Mouse (Mus musculus) heart, postnatal 0 days (tissue): ENCODE data around the gene Ecm2. TPM values are rescaled to one million over a fixed set of nuclear protein-coding genes. Genes with fewer than 3 reads are reported as not detected.

Source experiments
- ATAC-seq: fragments of 200-750 bp; cut with Nextera tagmentation; 2 replicates; pipeline ENCODE4 v1.8.0; 2017; ENCODE audit warnings: low read depth, moderate number of reproducible peaks, moderate library complexity; ENCODE audit not compliant: insufficient read depth
- DNase-seq: peaks from one replicate; pipeline ENCODE4 v3.0.0-alpha.2; 2016; ENCODE audit warnings: low spot score
- H3K27ac ChIP-seq: fragments of 300-500 bp; sonication (generic); 2 replicates; pipeline ENCODE4 v1.5.1; 2014; ENCODE audit warnings: low read depth, mild to moderate bottlenecking
- H3K27me3 ChIP-seq: fragments of 300-500 bp; sonication (generic); 2 replicates; pipeline ENCODE4 v1.6.1; 2014; ENCODE audit warnings: low read length, mixed read lengths; ENCODE audit not compliant: control insufficient read depth, insufficient read depth
- H3K36me3 ChIP-seq: fragments of 300-500 bp; sonication (generic); replicated peaks from 2 replicates; pipeline ENCODE4 v1.6.1; 2014; ENCODE audit warnings: low read length, mixed read lengths; ENCODE audit not compliant: control insufficient read depth, insufficient read depth
- H3K4me1 ChIP-seq: fragments of 300-500 bp; sonication (generic); 2 replicates; pipeline ENCODE4 v1.6.1; 2014; ENCODE audit warnings: antibody characterized with exemption; ENCODE audit not compliant: control insufficient read depth, insufficient read depth
- H3K4me2 ChIP-seq: fragments of 300-500 bp; sonication (generic); 2 replicates; pipeline ENCODE4 v1.6.1; 2014; ENCODE audit warnings: low read depth, mild to moderate bottlenecking, low read length, moderate library complexity
- H3K4me3 ChIP-seq: fragments of 300-500 bp; sonication (generic); 2 replicates; pipeline ENCODE4 v1.5.1; 2014; ENCODE audit warnings: low read depth, low read length
- H3K9ac ChIP-seq: fragments of 300-500 bp; sonication (generic); replicated peaks from 2 replicates; pipeline ENCODE4 v1.6.1; 2014; ENCODE audit warnings: low read depth, low read length, mixed read lengths
- H3K9me3 ChIP-seq: fragments of 300-500 bp; sonication (generic); replicated peaks from 2 replicates; pipeline ENCODE4 v1.6.1; 2016; ENCODE audit warnings: low read length; ENCODE audit not compliant: control insufficient read depth
- CTCF ChIP-seq: IDR thresholded peaks from 2 replicates; pipeline ENCODE4 v1.5.1; 2016; ENCODE audit warnings: antibody characterized with exemption, control low read depth, low read depth
- EP300 ChIP-seq: IDR thresholded peaks from 2 replicates; pipeline ENCODE4 v1.6.1; 2016; ENCODE audit warnings: antibody characterized with exemption, low read depth
- WGBS: fragments of 180-500 bp; shearing (Covaris S2); extraction: QIAGEN DNeasy Blood & Tissue Kit; methylation state at CpG from one replicate; pipeline ENCODE4 v1.1.7; 2014; 5-methylcytosine and 5-hydroxymethylcytosine counted together
- polyA plus RNA-seq: library from polyadenylated mRNA; unstranded; fragments of >200 nt; fragmentation: Nextera tagmentation; extraction: Ambion mirVana; gene quantifications from 2 replicates; pipeline ENCODE4 v1.2.1, GENCODE M21; 2015
- total RNA-seq: library from RNA; depleted of rRNA; stranded (reverse); fragments of >200 nt; gene quantifications from 2 replicates; pipeline ENCODE4 v1.2.3, GENCODE M21; 2014; ENCODE audit warnings: low replicate concordance

Gene Ecm2
- total and polyA plus RNA-seq, 2 experiments from 2014 or later = 6.4 to 6.6 TPM

DNA sequence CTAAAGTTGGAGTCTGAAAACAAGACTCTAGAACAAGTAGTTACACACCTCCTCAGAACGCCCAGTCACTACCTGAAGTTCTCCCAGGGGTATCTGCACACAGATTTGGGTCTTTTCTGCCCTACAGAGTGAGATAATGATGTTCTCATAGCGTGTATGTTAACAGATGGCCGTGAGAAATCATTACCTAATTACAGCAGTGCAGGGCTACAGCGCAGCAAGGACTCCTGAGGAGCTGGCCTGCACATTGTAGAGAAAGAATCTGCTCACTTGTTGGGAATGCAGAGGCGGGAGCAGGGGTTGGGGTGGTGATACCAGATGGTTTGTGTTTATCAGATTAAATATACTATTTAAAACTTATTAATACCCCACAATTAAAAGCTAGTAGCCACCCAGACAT is 24.1 kb upstream of the Ecm2 start:
- DNase-seq = no peak
- Histone ChIP-seq H3K9ac (no peak overlapping the region), H3K4me1 (peaks cover 4% of the 10 kb centered on the region), H3K36me3 (no peaks in the 10 kb centered on the region), H3K27me3 (no peaks in the 10 kb centered on the region), H3K4me3 (no peak overlapping the region), H3K27ac (peak overlapping the region; percentile 67), H3K9me3 (no peaks in the 10 kb centered on the region), H3K4me2 (no peak overlapping the region)
- peak; percentile 47 for ATAC-seq
- WGBS = 38% methylated on average over 5 of the region's 5 CpGs
- no peak for TF ChIP-seq CTCF
- no peak for TF ChIP-seq EP300

DNA sequence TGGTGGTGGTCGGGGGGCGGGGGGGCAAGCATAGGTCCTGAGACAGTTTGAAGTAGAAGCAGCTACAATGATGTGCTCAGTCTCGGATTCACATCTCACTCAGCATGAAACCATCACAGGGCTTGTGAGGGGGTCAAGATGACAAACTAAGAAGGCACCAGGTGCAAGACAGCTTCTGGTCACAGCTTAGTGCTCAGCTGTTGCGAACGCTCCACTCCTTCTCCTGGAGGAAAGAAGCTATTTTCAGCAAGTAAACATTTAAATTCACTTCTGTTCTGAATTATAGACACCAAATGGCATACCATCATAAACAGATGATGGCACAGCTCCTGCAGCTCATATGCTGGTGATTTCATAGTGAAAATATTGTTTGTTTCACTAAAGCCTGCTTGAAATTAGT is 19.2 kb upstream of the Ecm2 start:
- no peak for ATAC-seq
- Histone ChIP-seq H3K27ac (no peak overlapping the region), H3K9me3 (no peaks in the 10 kb centered on the region), H3K36me3 (no peaks in the 10 kb centered on the region), H3K4me2 (no peak overlapping the region), H3K4me3 (no peak overlapping the region), H3K9ac (no peak overlapping the region), H3K4me1 (no peaks in the 10 kb centered on the region), H3K27me3 (no peaks in the 10 kb centered on the region)
- TF ChIP-seq EP300 (no peak), CTCF (no peak)
- 90% methylated on average over 5 of the region's 5 CpGs for WGBS
- no peak for DNase-seq

DNA sequence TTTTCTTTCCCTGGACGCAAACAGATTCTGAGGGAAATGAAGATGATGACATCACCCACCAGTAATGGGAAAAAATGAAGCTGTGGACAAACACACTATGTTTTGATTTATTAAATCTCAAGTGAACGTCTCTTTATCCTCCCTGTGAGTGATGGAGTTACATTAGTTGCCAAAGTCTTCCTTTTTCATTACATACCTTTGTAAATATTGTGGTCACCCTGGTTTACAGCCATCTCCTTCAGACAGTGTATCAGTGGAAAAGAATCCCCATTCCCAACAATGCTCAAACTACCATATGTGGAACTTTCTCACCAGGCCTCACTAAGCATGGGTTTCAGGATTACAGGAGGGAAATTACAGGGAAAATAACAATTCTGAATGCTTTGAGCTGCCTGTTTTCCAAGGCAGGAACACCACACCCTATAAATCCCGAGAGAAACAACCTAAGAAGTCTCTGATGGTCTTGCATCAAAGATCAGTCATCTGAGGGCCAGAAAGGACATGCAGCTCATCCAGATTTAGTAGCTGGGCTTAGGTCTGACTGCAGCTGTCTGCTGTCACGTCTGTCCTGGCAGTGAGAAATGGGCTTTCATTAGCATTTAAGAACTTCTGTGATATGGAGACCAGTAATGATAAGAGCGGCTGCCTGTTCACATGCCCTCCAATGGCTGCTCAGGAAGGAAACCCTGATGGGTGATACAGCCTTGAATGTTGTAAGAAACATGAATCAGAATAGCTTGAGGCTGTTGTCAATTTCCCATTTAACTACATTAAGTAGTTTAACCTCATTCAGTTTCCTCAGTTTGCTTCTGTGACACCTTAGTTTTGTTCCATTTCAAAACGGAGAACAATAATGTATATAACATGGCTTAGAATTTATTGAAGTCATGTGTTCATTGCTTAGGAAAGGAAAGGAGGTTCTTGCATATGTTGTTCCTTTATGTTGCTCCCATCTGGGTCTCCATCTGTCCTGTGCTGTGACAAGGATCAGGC is 11.9 kb upstream of the Ecm2 start, which contains the start of gene Tes3-ps:
Gene Tes3-ps (plus strand): TSS at position 943 of the 993 bp plus-strand sequence.
- peak within 1 kb of the TSS; percentile 16; the same call in 1 of the 2 replicates for H3K27ac ChIP-seq
- ATAC-seq (no peak), DNase-seq (no peak)
- WGBS = 37% methylated on average over 6 of the region's 6 CpGs
- no peak within 1 kb of the TSS for H3K4me2 ChIP-seq
- H3K4me1 ChIP-seq = peaks cover 13% of the 10 kb centered on the region
- H3K9ac ChIP-seq = no peak within 1 kb of the TSS
- H3K4me3 ChIP-seq = no peak within 1 kb of the TSS
- no peaks in the 10 kb centered on the region for H3K36me3 ChIP-seq
- no peaks in the 10 kb centered on the region for H3K9me3 ChIP-seq
- TF ChIP-seq EP300 = no peak
- no peak for TF ChIP-seq CTCF
- H3K27me3 ChIP-seq = no peaks in the 10 kb centered on the region

DNA sequence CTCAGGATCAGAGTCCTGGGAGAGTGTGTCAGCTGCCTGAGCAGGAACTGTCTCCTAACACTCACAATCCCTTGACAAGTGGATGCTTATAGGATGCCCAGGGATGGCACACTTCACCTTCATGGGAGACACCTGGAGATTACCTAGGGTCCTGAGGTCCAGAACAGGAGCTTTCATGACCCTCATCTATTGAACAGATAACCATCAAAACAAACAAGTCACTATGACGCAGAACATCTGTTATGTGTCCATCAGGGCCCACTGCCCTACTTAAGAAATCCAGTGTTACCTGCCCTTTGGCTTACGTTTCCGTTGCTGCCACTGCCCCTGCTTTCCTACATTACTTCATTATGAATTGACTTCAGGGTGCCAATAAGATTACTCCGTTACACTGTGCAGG is 1.2 kb downstream of the Ecm2 start:
- ATAC-seq = no peak
- Histone ChIP-seq H3K4me2 (peak overlapping the region; percentile 52), H3K9me3 (no peaks in the 10 kb centered on the region), H3K4me1 (no peaks in the 10 kb centered on the region), H3K27me3 (no peaks in the 10 kb centered on the region), H3K27ac (no peak overlapping the region), H3K9ac (peak overlapping the region; percentile 17; the same call in 1 of the 2 replicates), H3K36me3 (no peaks in the 10 kb centered on the region), H3K4me3 (0 out of 2 replicates have a peak overlapping the region, but pooled peaks have one; percentile 7)
- WGBS = 77% methylated on average over 4 of the region's 4 CpGs
- TF ChIP-seq CTCF (no peak), EP300 (no peak)
- DNase-seq = no peak

DNA sequence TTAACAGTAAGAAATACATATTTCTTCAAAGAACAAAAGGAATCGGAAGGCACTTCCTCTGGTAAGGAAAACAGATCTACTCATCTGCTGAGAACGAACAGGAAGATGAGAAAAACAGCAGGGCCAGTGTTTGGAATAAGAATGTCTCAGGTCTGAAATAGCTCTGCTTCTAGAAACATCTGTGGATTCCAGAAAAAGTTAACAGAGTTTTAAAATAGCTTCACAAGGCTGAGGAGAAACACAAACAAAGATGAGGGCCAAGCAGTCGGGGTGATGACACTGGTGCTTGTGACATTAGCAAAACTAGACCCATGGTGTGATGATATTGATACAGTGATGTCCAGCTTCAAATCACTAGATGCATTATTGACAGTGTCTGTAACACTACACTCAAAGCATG is 2.6 kb downstream of the Ecm2 start:
- DNase-seq (no peak), ATAC-seq (no peak)
- no peaks in the 10 kb centered on the region for H3K27me3 ChIP-seq
- H3K4me3 ChIP-seq = no peak overlapping the region
- H3K9me3 ChIP-seq = no peaks in the 10 kb centered on the region
- H3K4me1 ChIP-seq = no peaks in the 10 kb centered on the region
- H3K9ac ChIP-seq = no peak overlapping the region
- no peaks in the 10 kb centered on the region for H3K36me3 ChIP-seq
- no peak overlapping the region for H3K27ac ChIP-seq
- 33% methylated on average over 3 of the region's 3 CpGs for WGBS
- no peak overlapping the region for H3K4me2 ChIP-seq
- TF ChIP-seq CTCF = no peak
- TF ChIP-seq EP300 = no peak

DNA sequence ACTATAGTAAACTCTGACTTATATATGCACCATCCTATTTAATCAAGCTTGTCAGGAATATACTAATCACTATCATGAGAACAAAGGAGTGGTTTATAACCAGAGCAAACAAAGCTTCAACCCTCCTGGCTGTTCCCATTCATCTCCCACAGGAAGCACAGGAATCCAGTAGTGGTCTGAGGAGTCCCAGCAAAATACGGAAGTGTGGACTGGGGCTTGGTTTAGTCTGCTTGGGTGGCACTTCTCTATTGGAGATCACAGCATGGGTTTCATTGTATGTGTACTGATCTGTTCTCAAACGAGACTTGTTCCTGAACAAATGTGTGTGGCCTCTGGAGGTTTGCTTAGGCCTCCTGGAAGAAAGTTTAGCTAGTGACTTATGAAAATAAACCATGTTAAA is 14.2 kb downstream of the Ecm2 start:
- no peak overlapping the region for H3K27ac ChIP-seq
- no peaks in the 10 kb centered on the region for H3K27me3 ChIP-seq
- no peaks in the 10 kb centered on the region for H3K36me3 ChIP-seq
- WGBS = 57% methylated on average over 2 of the region's 2 CpGs
- no peak overlapping the region for H3K4me2 ChIP-seq
- TF ChIP-seq CTCF (no peak), EP300 (no peak)
- H3K4me1 ChIP-seq = no peaks in the 10 kb centered on the region
- H3K9me3 ChIP-seq = no peaks in the 10 kb centered on the region
- ATAC-seq (no peak), DNase-seq (no peak)
- no peak overlapping the region for H3K4me3 ChIP-seq
- H3K9ac ChIP-seq = no peak overlapping the region
